Mouse (Mus musculus) CH12.LX (cell line): Measurements from ENCODE around the gene Gga1. TPM values are rescaled to one million over a fixed set of nuclear protein-coding genes. Genes with fewer than 3 reads are reported as not detected.

ENCODE experiments used
- DNase-seq: peaks from one replicate; pipeline ENCODE4 v3.0.0-alpha.2; 2013; ENCODE audit errors: extremely low read depth
- H3K27ac ChIP-seq: 2 replicates; pipeline ENCODE4 v1.5.1; 2012; ENCODE audit warnings: low read depth, mild to moderate bottlenecking, control low read depth, moderate library complexity; ENCODE audit not compliant: insufficient read depth
- H3K27me3 ChIP-seq: replicated peaks from 2 replicates; pipeline ENCODE3; 2012; ENCODE audit warnings: inconsistent platforms
- H3K36me3 ChIP-seq, 2 experiments: replicated peaks in 1 of 2; 2 replicates each; pipeline versions ENCODE3 to v1.6.1; 2012; ENCODE audit warnings: inconsistent platforms in 1 of 2, low read length in 1 of 2, mild to moderate bottlenecking in 1 of 2, mixed read lengths in 1 of 2, moderate library complexity in 1 of 2; ENCODE audit not compliant: control insufficient read depth in 1 of 2, insufficient read depth in 1 of 2
- H3K4me1 ChIP-seq, 2 experiments: 2 replicates each; pipeline ENCODE4 v1.6.1; 2012; ENCODE audit warnings: inconsistent platforms in 1 of 2, moderate library complexity in 1 of 2; ENCODE audit not compliant: insufficient read depth in 2 of 2, control insufficient read depth in 1 of 2
- H3K4me2 ChIP-seq: 2 replicates; pipeline ENCODE4 v1.6.1; 2012; ENCODE audit warnings: low read depth, mild to moderate bottlenecking, control low read depth; ENCODE audit not compliant: poor library complexity, insufficient read depth, severe bottlenecking
- H3K4me3 ChIP-seq, 3 experiments: fragments of 150-350 bp in 1 of 3; sonication (generic) in 1 of 3; replicated peaks in 1 of 3; 2 replicates each; pipeline versions ENCODE3 to v1.5.1; 2011 to 2012; ENCODE audit warnings: low read depth in 2 of 3, low read length in 2 of 3, mild to moderate bottlenecking in 2 of 3, moderate library complexity in 2 of 3, control low read depth in 1 of 3, improper control_type of control experiment in 1 of 3, inconsistent platforms in 1 of 3, mixed read lengths in 1 of 3; ENCODE audit not compliant: poor library complexity in 1 of 3
- H3K79me2 ChIP-seq: replicated peaks from 2 replicates; pipeline ENCODE4 v1.6.1; 2012; ENCODE audit warnings: mild to moderate bottlenecking, moderate library complexity; ENCODE audit not compliant: control insufficient read depth, poor library complexity, insufficient read depth, severe bottlenecking; ENCODE audit errors: extremely low read depth
- H3K9ac ChIP-seq: 2 replicates; pipeline ENCODE4 v1.6.1; 2012; ENCODE audit warnings: low read depth, mild to moderate bottlenecking, control low read depth, moderate library complexity; ENCODE audit not compliant: insufficient read depth
- H3K9me3 ChIP-seq: replicated peaks from 2 replicates; pipeline ENCODE3; 2012; ENCODE audit warnings: low read length, inconsistent platforms, mixed read lengths
- BHLHE40 ChIP-seq: IDR thresholded peaks from 2 replicates; pipeline ENCODE4 v1.6.1; 2011; ENCODE audit warnings: mild to moderate bottlenecking, low read depth, low read length, improper control_type of control experiment
- CTCF ChIP-seq, 2 experiments: IDR thresholded peaks in 1 of 2; conservative IDR thresholded peaks in 1 of 2; 2 replicates each; pipeline ENCODE4 v1.5.1; 2011 to 2012; ENCODE audit warnings: low read depth in 2 of 2, low read length in 2 of 2, improper control_type of control experiment in 1 of 2, inconsistent platforms in 1 of 2, mild to moderate bottlenecking in 1 of 2, moderate library complexity in 1 of 2
- E2F4 ChIP-seq: IDR thresholded peaks from 2 replicates; pipeline ENCODE4 v1.6.1; 2011; ENCODE audit warnings: low read depth, low read length, improper control_type of control experiment; ENCODE audit not compliant: insufficient replicate concordance
- ELF1 ChIP-seq: IDR thresholded peaks from 2 replicates; pipeline ENCODE4 v1.6.1; 2014; ENCODE audit warnings: low read depth, mild to moderate bottlenecking, inconsistent platforms, low read length, improper control_type of control experiment
- EP300 ChIP-seq: IDR thresholded peaks from 2 replicates; pipeline ENCODE4 v1.6.1; 2011; ENCODE audit warnings: low read length, improper control_type of control experiment
- ETS1 ChIP-seq: conservative IDR thresholded peaks from 2 replicates; pipeline ENCODE4 v1.6.1; 2012; ENCODE audit warnings: low read depth, mild to moderate bottlenecking, inconsistent platforms, low read length, improper control_type of control experiment, moderate library complexity
- GABPA ChIP-seq: IDR thresholded peaks from 2 replicates; pipeline ENCODE4 v1.6.1; 2012; ENCODE audit warnings: low read depth, low read length, improper control_type of control experiment, inconsistent platforms; ENCODE audit not compliant: insufficient replicate concordance
- HCFC1 ChIP-seq: IDR thresholded peaks from 2 replicates; pipeline ENCODE4 v1.6.1; 2012; ENCODE audit warnings: low read depth, mild to moderate bottlenecking, inconsistent platforms, low read length, improper control_type of control experiment
- IRF4 ChIP-seq: IDR thresholded peaks from 2 replicates; pipeline ENCODE4 v1.6.1; 2014; ENCODE audit warnings: low read depth, mild to moderate bottlenecking, inconsistent platforms, low read length, improper control_type of control experiment
- JUN ChIP-seq: IDR thresholded peaks from 2 replicates; pipeline ENCODE4 v1.6.1; 2011; ENCODE audit warnings: low read depth, mild to moderate bottlenecking, low read length, improper control_type of control experiment, moderate library complexity; ENCODE audit not compliant: insufficient read depth
- JUND ChIP-seq: conservative IDR thresholded peaks from 2 replicates; pipeline ENCODE4 v1.6.1; 2011; ENCODE audit warnings: low read depth, low read length, improper control_type of control experiment
- KAT2A ChIP-seq: IDR thresholded peaks from 2 replicates; pipeline ENCODE4 v1.6.1; 2012; ENCODE audit warnings: low read length, improper control_type of control experiment, inconsistent platforms; ENCODE audit not compliant: insufficient replicate concordance
- MAFK ChIP-seq: IDR thresholded peaks from 2 replicates; pipeline ENCODE4 v1.6.1; 2011; ENCODE audit warnings: low read length, improper control_type of control experiment; ENCODE audit not compliant: insufficient replicate concordance
- MAX ChIP-seq: IDR thresholded peaks from 2 replicates; pipeline ENCODE4 v1.6.1; 2011; ENCODE audit warnings: low read length, improper control_type of control experiment
- MAZ ChIP-seq: IDR thresholded peaks from 2 replicates; pipeline ENCODE4 v1.6.1; 2012; ENCODE audit warnings: low read depth, mild to moderate bottlenecking, inconsistent platforms, low read length, improper control_type of control experiment, moderate library complexity
- MEF2A ChIP-seq: IDR thresholded peaks from 2 replicates; pipeline ENCODE4 v1.6.1; 2014; ENCODE audit warnings: low read depth, mild to moderate bottlenecking, inconsistent platforms, low read length, improper control_type of control experiment, borderline replicate concordance
- MXI1 ChIP-seq: IDR thresholded peaks from 2 replicates; pipeline ENCODE4 v1.6.1; 2011; ENCODE audit warnings: mild to moderate bottlenecking, low read depth, low read length, improper control_type of control experiment
- NELFE ChIP-seq: IDR thresholded peaks from 2 replicates; pipeline ENCODE4 v1.6.1; 2011; ENCODE audit warnings: low read depth, low read length, improper control_type of control experiment
- NRF1 ChIP-seq: IDR thresholded peaks from 2 replicates; pipeline ENCODE4 v1.6.1; 2014; ENCODE audit warnings: low read depth, mild to moderate bottlenecking, inconsistent platforms, low read length, improper control_type of control experiment, moderate library complexity
- POLR2AphosphoS2 ChIP-seq: IDR thresholded peaks from 2 replicates; pipeline ENCODE4 v1.6.1; 2011; ENCODE audit warnings: low read depth, low read length, improper control_type of control experiment
- RAD21 ChIP-seq: IDR thresholded peaks from 2 replicates; pipeline ENCODE4 v1.6.1; 2011; ENCODE audit warnings: low read depth, mild to moderate bottlenecking, low read length, improper control_type of control experiment, moderate library complexity
- SIN3A ChIP-seq: IDR thresholded peaks from 2 replicates; pipeline ENCODE4 v1.6.1; 2012; ENCODE audit warnings: low read length, improper control_type of control experiment, inconsistent platforms
- SMC3 ChIP-seq: IDR thresholded peaks from 2 replicates; pipeline ENCODE4 v1.6.1; 2011; ENCODE audit warnings: low read depth, low read length, improper control_type of control experiment
- TBP ChIP-seq: conservative IDR thresholded peaks from 2 replicates; pipeline ENCODE4 v1.6.1; 2011; ENCODE audit warnings: low read depth, low read length, improper control_type of control experiment
- TCF12 ChIP-seq: IDR thresholded peaks from 2 replicates; pipeline ENCODE4 v1.6.1; 2014; ENCODE audit warnings: low read depth, mild to moderate bottlenecking, inconsistent platforms, low read length, improper control_type of control experiment
- UBTF ChIP-seq: IDR thresholded peaks from 2 replicates; pipeline ENCODE4 v1.6.1; 2012; ENCODE audit warnings: low read depth, mild to moderate bottlenecking, inconsistent platforms, low read length, improper control_type of control experiment, moderate library complexity
- USF1 ChIP-seq: IDR thresholded peaks from 2 replicates; pipeline ENCODE4 v1.6.1; 2014; ENCODE audit warnings: low read depth, mild to moderate bottlenecking, inconsistent platforms, low read length, improper control_type of control experiment
- USF2 ChIP-seq: conservative IDR thresholded peaks from 2 replicates; pipeline ENCODE4 v1.6.1; 2011; ENCODE audit warnings: low read depth, low read length, improper control_type of control experiment
- ZKSCAN1 ChIP-seq: IDR thresholded peaks from 2 replicates; pipeline ENCODE4 v1.6.1; 2012; ENCODE audit warnings: low read depth, inconsistent platforms, low read length, improper control_type of control experiment, borderline replicate concordance
- ZMIZ1 ChIP-seq: IDR thresholded peaks from 2 replicates; pipeline ENCODE4 v1.6.1; 2012; ENCODE audit warnings: low read depth, mild to moderate bottlenecking, inconsistent platforms, low read length, improper control_type of control experiment
- ZNF384 ChIP-seq: IDR thresholded peaks from 2 replicates; pipeline ENCODE4 v1.6.1; 2012; ENCODE audit warnings: low read depth, low read length, improper control_type of control experiment, inconsistent platforms
- dilution Hi-C: fragments of 300-500 bp; cut with MboI; formaldehyde crosslinking; loops from 2 replicates; pipeline ENCODE4 v1.14.3; 2020; ENCODE audit warnings: low sequenced_read_pairs; ENCODE audit not compliant: extremely low pct_unique_long_range_greater_than_20kb, extremely low pct_ligation_motif_present
- in situ Hi-C: fragments of 300-500 bp; cut with MboI; formaldehyde crosslinking; loops from 3 replicates; pipeline ENCODE4 v1.14.3; 2019; ENCODE audit warnings: low sequenced_read_pairs, low pct_ligation_motif_present, low pct_unique_long_range_greater_than_20kb, mixed read lengths
- polyA plus RNA-seq: library from polyadenylated mRNA; unstranded; fragments of >175 nt; gene quantifications from 2 replicates; pipeline ENCODE4 v1.2.1, GENCODE M21; 2012; ENCODE audit warnings: low read depth; ENCODE audit not compliant: insufficient read length
- total RNA-seq, 2 experiments: library from RNA; depleted of rRNA; stranded (reverse); fragments of 300-350 nt in 1 of 2; fragments of >200 nt in 1 of 2; gene quantifications; 2 replicates each; pipeline ENCODE4 v1.2.3; 2012 to 2014

Gene Gga1
- total and polyA plus RNA-seq, 3 experiments = 5.7 to 24.5 (median 13.7) TPM

GRCm38 (mm10) chr15:78942663-78943062 is 65.7 kb downstream of the Gga1 start:
- H3K36me3 ChIP-seq = peaks cover 37 to 55% of the 10 kb centered on the region in 2 experiments
- dilution Hi-C loops = no loop called here

More at GRCm38 (mm10) chr15:78942663-78943062, 65.7 kb downstream of the Gga1 start:
- H3K27me3 ChIP-seq = peaks cover 2% of the 10 kb centered on the region
- H3K9ac ChIP-seq = no peak overlapping the region
- H3K79me2 ChIP-seq = no peaks in the 10 kb centered on the region
- H3K27ac ChIP-seq = no peak overlapping the region
- H3K4me1 ChIP-seq = no peaks in the 10 kb centered on the region
- H3K4me3 ChIP-seq = no peak overlapping the region
- no peak for DNase-seq
- no peak overlapping the region for H3K4me2 ChIP-seq
- TF ChIP-seq ZNF384 (no peak), ETS1 (no peak), UBTF (no peak), MXI1 (no peak), RAD21 (peak; percentile 38), NRF1 (no peak), USF1 (no peak), IRF4 (no peak), ELF1 (0 out of 2 replicates have a peak, but pooled peaks have one; percentile 16), ZKSCAN1 (no peak), MAZ (no peak), SMC3 (peak; percentile 78), EP300 (no peak), MAFK (no peak), SIN3A (no peak), KAT2A (no peak), NELFE (no peak), TBP (no peak), MEF2A (no peak), GABPA (no peak), HCFC1 (no peak), CTCF (conservative IDR thresholded peaks at IDR 0.05 in 1 of 2, IDR thresholded peaks at IDR 0.05 in 1 of 2; ENCODE audit: low read depth in 2 of 2, low read length in 2 of 2) (peak; percentile 49 to 80), JUND (no peak), ZMIZ1 (no peak), TCF12 (no peak), BHLHE40 (no peak), POLR2AphosphoS2 (no peak), E2F4 (no peak), MAX (no peak), USF2 (no peak), JUN (no peak)
- in situ Hi-C loops = no loop called here
- no peaks in the 10 kb centered on the region for H3K9me3 ChIP-seq

Other genes starting within 250 kb of the Gga1 start
- not detected in 2 replicates for gene Elfn2, start 158.4 kb upstream of the Gga1 start, total RNA-seq (2012; rRNA removed)
- not detected in 2 replicates for gene Elfn2, start 158.4 kb upstream of the Gga1 start, total RNA-seq (2014; rRNA removed)
- gene Elfn2, start 158.4 kb upstream of the Gga1 start, polyA plus RNA-seq = 0.06 TPM in 1 of 2 replicates, not detected in the other
- gene Mfng, start 103.7 kb upstream of the Gga1 start, total RNA-seq (2012; rRNA removed) = 35.2 and 43.2 TPM in 2 replicates
- gene Mfng, start 103.7 kb upstream of the Gga1 start, total RNA-seq (2014; rRNA removed) = 46.5 and 52.5 TPM in 2 replicates
- 57.7 and 63.7 TPM in 2 replicates for gene Mfng, start 103.7 kb upstream of the Gga1 start, polyA plus RNA-seq
- 0.08 TPM in 1 of 2 replicates, not detected in the other for gene Card10, start 74.1 kb upstream of the Gga1 start, total RNA-seq (2012; rRNA removed)
- gene Card10, start 74.1 kb upstream of the Gga1 start, total RNA-seq (2014; rRNA removed) = not detected in 2 replicates
- gene Card10, start 74.1 kb upstream of the Gga1 start, polyA plus RNA-seq = not detected in 2 replicates
- gene Cdc42ep1, start 34.6 kb upstream of the Gga1 start, total RNA-seq (2012; rRNA removed) = not detected in 2 replicates
- gene Cdc42ep1, start 34.6 kb upstream of the Gga1 start, total RNA-seq (2014; rRNA removed) = not detected in 2 replicates
- gene Cdc42ep1, start 34.6 kb upstream of the Gga1 start, polyA plus RNA-seq = not detected in 2 replicates
- not detected in 2 replicates for gene Lgals2, start 21.7 kb upstream of the Gga1 start, total RNA-seq (2012; rRNA removed)
- gene Lgals2, start 21.7 kb upstream of the Gga1 start, total RNA-seq (2014; rRNA removed) = not detected in 2 replicates
- not detected in 2 replicates for gene Lgals2, start 21.7 kb upstream of the Gga1 start, polyA plus RNA-seq
- gene Gm49510, start 22.5 kb downstream of the Gga1 start, total RNA-seq (2012; rRNA removed) = 0.25 and 0.50 TPM in 2 replicates
- 0.12 and 0.15 TPM in 2 replicates for gene Gm49510, start 22.5 kb downstream of the Gga1 start, total RNA-seq (2014; rRNA removed)
- gene Gm49510, start 22.5 kb downstream of the Gga1 start, polyA plus RNA-seq = 0.78 TPM in 1 of 2 replicates, not detected in the other
- gene Sh3bp1, start 22.6 kb downstream of the Gga1 start, total RNA-seq (2012; rRNA removed) = 20.6 and 23.8 TPM in 2 replicates
- gene Sh3bp1, start 22.6 kb downstream of the Gga1 start, total RNA-seq (2014; rRNA removed) = 12.3 and 15.5 TPM in 2 replicates
- 48.6 and 69.7 TPM in 2 replicates for gene Sh3bp1, start 22.6 kb downstream of the Gga1 start, polyA plus RNA-seq
- gene Pdxp, start 36.7 kb downstream of the Gga1 start, total RNA-seq (2012; rRNA removed) = 9.3 and 9.8 TPM in 2 replicates
- gene Pdxp, start 36.7 kb downstream of the Gga1 start, total RNA-seq (2014; rRNA removed) = 2.8 and 3.1 TPM in 2 replicates
- gene Pdxp, start 36.7 kb downstream of the Gga1 start, polyA plus RNA-seq = 3.4 and 5.4 TPM in 2 replicates
- gene Lgals1, start 49.5 kb downstream of the Gga1 start, total RNA-seq (2012; rRNA removed) = 735 and 858 TPM in 2 replicates
- gene Lgals1, start 49.5 kb downstream of the Gga1 start, total RNA-seq (2014; rRNA removed) = 791 and 805 TPM in 2 replicates
- 592 and 637 TPM in 2 replicates for gene Lgals1, start 49.5 kb downstream of the Gga1 start, polyA plus RNA-seq
- gene Nol12, start 57.7 kb downstream of the Gga1 start, total RNA-seq (2012; rRNA removed) = 33.2 and 40.0 TPM in 2 replicates
- 13.2 and 13.7 TPM in 2 replicates for gene Nol12, start 57.7 kb downstream of the Gga1 start, total RNA-seq (2014; rRNA removed)
- gene Nol12, start 57.7 kb downstream of the Gga1 start, polyA plus RNA-seq = 89.5 and 91.1 TPM in 2 replicates
- gene Triobp, start 70.5 kb downstream of the Gga1 start, total RNA-seq (2012; rRNA removed) = 26.3 and 31.0 TPM in 2 replicates
- gene Triobp, start 70.5 kb downstream of the Gga1 start, total RNA-seq (2014; rRNA removed) = 10.9 and 11.5 TPM in 2 replicates
- gene Triobp, start 70.5 kb downstream of the Gga1 start, polyA plus RNA-seq = 25.5 and 27.3 TPM in 2 replicates
- 70.6 and 100 TPM in 2 replicates for gene H1f0, start 151.3 kb downstream of the Gga1 start, total RNA-seq (2012; rRNA removed)
- gene H1f0, start 151.3 kb downstream of the Gga1 start, total RNA-seq (2014; rRNA removed) = 15.9 TPM in 2 replicates
- gene H1f0, start 151.3 kb downstream of the Gga1 start, polyA plus RNA-seq = 11.9 and 12.5 TPM in 2 replicates
- 1.6 TPM in 2 replicates for gene Galr3, start 164.7 kb downstream of the Gga1 start, total RNA-seq (2012; rRNA removed)
- 0.70 and 0.90 TPM in 2 replicates for gene Galr3, start 164.7 kb downstream of the Gga1 start, total RNA-seq (2014; rRNA removed)
- 0.75 and 1.2 TPM in 2 replicates for gene Galr3, start 164.7 kb downstream of the Gga1 start, polyA plus RNA-seq
- 37.1 and 38.6 TPM in 2 replicates for gene Ankrd54, start 185.7 kb downstream of the Gga1 start, total RNA-seq (2012; rRNA removed)
- gene Ankrd54, start 185.7 kb downstream of the Gga1 start, total RNA-seq (2014; rRNA removed) = 23.1 and 26.4 TPM in 2 replicates
- 21.8 and 22.8 TPM in 2 replicates for gene Ankrd54, start 185.7 kb downstream of the Gga1 start, polyA plus RNA-seq
- gene Eif3l, start 198.0 kb downstream of the Gga1 start, total RNA-seq (2012; rRNA removed) = 323 and 347 TPM in 2 replicates
- 379 and 392 TPM in 2 replicates for gene Eif3l, start 198.0 kb downstream of the Gga1 start, total RNA-seq (2014; rRNA removed)
- 303 and 306 TPM in 2 replicates for gene Eif3l, start 198.0 kb downstream of the Gga1 start, polyA plus RNA-seq
- 6.3 and 6.7 TPM in 2 replicates for gene Micall1, start 231.7 kb downstream of the Gga1 start, total RNA-seq (2012; rRNA removed)
- 1.5 and 1.7 TPM in 2 replicates for gene Micall1, start 231.7 kb downstream of the Gga1 start, total RNA-seq (2014; rRNA removed)
- 8.9 and 10.4 TPM in 2 replicates for gene Micall1, start 231.7 kb downstream of the Gga1 start, polyA plus RNA-seq